16 mouse cellular contexts compared by ENCODE assay signal in genomic region chr9:16439941-16440340, GRCm38 (mm10).
A peak's percentile ranks its signal among the peaks of the same experiment; 100 is the strongest.
DNase-seq lines count a peak whose midpoint lies in the region; ATAC-seq lines count a peak whose summit lies in the region.
"Had no signal": no experiment of that assay in that cellular context is flagged by ENCODE, and none has a peak within 500 bp of the region (broad histone marks: within the 10 kb centered on the region; RNA-seq: fewer than 3 reads in every experiment).

No protein-coding gene starts in this region.

- no peaks in the 10 kb centered on the region for H3K9me3 ChIP-seq in heart, embryonic 12.5 days (replicated peaks)
- H3K9me3 ChIP-seq in forebrain, embryonic 15.5 days: no peaks in the 10 kb centered on the region
- H3K9me3 ChIP-seq in hindbrain, embryonic 15.5 days: no peaks in the 10 kb centered on the region
- no peaks in the 10 kb centered on the region for H3K9me3 ChIP-seq in midbrain, embryonic 15.5 days
- H3K9me3 ChIP-seq: heart, embryonic 10.5 days; limb, embryonic 13.5 days had no signal

- no peak for ATAC-seq in heart, embryonic 12.5 days (ENCODE audit: insufficient number of reproducible peaks, low FRiP score)
- ATAC-seq in forebrain, embryonic 15.5 days (replicated peaks): peak; percentile 23; the same call in 1 of the 2 replicates
- ATAC-seq in hindbrain, embryonic 15.5 days (ENCODE audit: low FRiP score, low read depth): peak; percentile 32; the same call in 1 of the 2 replicates
- peak; percentile 44 for ATAC-seq in midbrain, embryonic 15.5 days (replicated peaks)
- ATAC-seq: inflammation-experienced regulatory T-cells, adult 6 months had no signal

- H3K4me2 ChIP-seq in heart, embryonic 12.5 days: no peak overlapping the region
- no peak overlapping the region for H3K4me2 ChIP-seq in forebrain, embryonic 15.5 days (replicated peaks)
- no peak overlapping the region for H3K4me2 ChIP-seq in hindbrain, embryonic 15.5 days
- H3K4me2 ChIP-seq in midbrain, embryonic 15.5 days: peak overlapping the region; percentile 13; the same call in 1 of the 2 replicates
- H3K4me2 ChIP-seq: limb, embryonic 13.5 days had no signal

- intact Hi-C loops in heart, postnatal 36 days (cut with DNase I): no loop called here

- H3K4me3 ChIP-seq in heart, embryonic 12.5 days: no peak overlapping the region
- no peak overlapping the region for H3K4me3 ChIP-seq in forebrain, embryonic 15.5 days
- H3K4me3 ChIP-seq in hindbrain, embryonic 15.5 days: no peak overlapping the region
- no peak overlapping the region for H3K4me3 ChIP-seq in midbrain, embryonic 15.5 days
- H3K4me3 ChIP-seq: heart, embryonic 10.5 days; limb, embryonic 13.5 days had no signal

- no peaks in the 10 kb centered on the region for H3K27me3 ChIP-seq in heart, embryonic 12.5 days (replicated peaks)
- H3K27me3 ChIP-seq in forebrain, embryonic 15.5 days: no peaks in the 10 kb centered on the region
- no peaks in the 10 kb centered on the region for H3K27me3 ChIP-seq in hindbrain, embryonic 15.5 days
- no peaks in the 10 kb centered on the region for H3K27me3 ChIP-seq in midbrain, embryonic 15.5 days (replicated peaks)
- H3K27me3 ChIP-seq: limb, embryonic 13.5 days had no signal

- no peak overlapping the region for H3K9ac ChIP-seq in heart, embryonic 12.5 days
- H3K9ac ChIP-seq in forebrain, embryonic 15.5 days (replicated peaks): no peak overlapping the region
- H3K9ac ChIP-seq in hindbrain, embryonic 15.5 days: no peak overlapping the region
- no peak overlapping the region for H3K9ac ChIP-seq in midbrain, embryonic 15.5 days
- H3K9ac ChIP-seq: limb, embryonic 13.5 days had no signal

- DNase-seq in heart, postnatal 36 days: no peak
- no peak for DNase-seq in Muller cell, postnatal 12 days (ENCODE audit: inconsistent ontology term)
- DNase-seq in layer of hippocampus, postnatal 14 days (ENCODE audit: low spot score in 2 of 2): no peak
- no peak for DNase-seq in layer of hippocampus, postnatal 25 days (ENCODE audit: extremely low spot score in 1 of 2, low spot score in 1 of 2)
- DNase-seq: adrenal gland, adult 2 months; cerebellum, adult 9-11 months; gastrocnemius, postnatal 10 days; kidney, postnatal 14 days had no signal

- peaks cover 24% of the 10 kb centered on the region for H3K4me1 ChIP-seq in heart, embryonic 12.5 days (replicated peaks)
- H3K4me1 ChIP-seq in forebrain, embryonic 15.5 days: peaks cover 46% of the 10 kb centered on the region
- H3K4me1 ChIP-seq in hindbrain, embryonic 15.5 days (replicated peaks): peaks cover 50% of the 10 kb centered on the region
- H3K4me1 ChIP-seq in midbrain, embryonic 15.5 days: peaks cover 59% of the 10 kb centered on the region

- H3K27ac ChIP-seq in heart, embryonic 12.5 days (ENCODE audit: poor library complexity, severe bottlenecking): peak overlapping the region; percentile 1; the same call in 1 of the 2 replicates
- H3K27ac ChIP-seq in forebrain, embryonic 15.5 days (replicated peaks): peak overlapping the region; percentile 36
- peak overlapping the region; percentile 52 for H3K27ac ChIP-seq in hindbrain, embryonic 15.5 days (replicated peaks)
- H3K27ac ChIP-seq in midbrain, embryonic 15.5 days: peak overlapping the region; percentile 71
- H3K27ac ChIP-seq: heart, embryonic 10.5 days; limb, embryonic 13.5 days; macrophage had no signal

- WGBS in heart, embryonic 12.5 days: 54% methylated on average over 3 of the region's 3 CpGs
- 14% methylated on average over 3 of the region's 3 CpGs for WGBS in forebrain, embryonic 15.5 days
- 10% methylated on average over 3 of the region's 3 CpGs for WGBS in hindbrain, embryonic 15.5 days
- 20% methylated on average over 3 of the region's 3 CpGs for WGBS in midbrain, embryonic 15.5 days

- no peaks in the 10 kb centered on the region for H3K36me3 ChIP-seq in heart, embryonic 12.5 days
- H3K36me3 ChIP-seq in forebrain, embryonic 15.5 days: no peaks in the 10 kb centered on the region
- no peaks in the 10 kb centered on the region for H3K36me3 ChIP-seq in hindbrain, embryonic 15.5 days
- no peaks in the 10 kb centered on the region for H3K36me3 ChIP-seq in midbrain, embryonic 15.5 days (replicated peaks)
- H3K36me3 ChIP-seq: heart, embryonic 10.5 days; limb, embryonic 13.5 days had no signal

Comparison
In these comparisons a context has a peak if more than half of its experiments do, and no peak if none do; other contexts are left out.
1. H3K27ac ChIP-seq: peak in every context shown above with its lines; median percentile 71 in midbrain, embryonic 15.5 days; 52 in hindbrain, embryonic 15.5 days; 36 in forebrain, embryonic 15.5 days; 1 in heart, embryonic 12.5 days.